Mouse (Mus musculus) hindbrain, embryonic 16.5 days (tissue): ENCODE measurements around the gene Ncoa5. TPM values are rescaled to one million over a fixed set of nuclear protein-coding genes. Genes with fewer than 3 reads are reported as not detected.

Experiments used
- ATAC-seq: fragments of 200-750 bp; cut with Nextera tagmentation; 2 replicates; pipeline ENCODE4 v1.8.0; 2017; ENCODE audit warnings: moderate TSS enrichment, moderate library complexity
- H3K27ac ChIP-seq: fragments of 300-500 bp; sonication (generic); 2 replicates; pipeline ENCODE4 v1.5.1; 2014; ENCODE audit warnings: low read depth, mild to moderate bottlenecking, control low read depth, low read length, moderate library complexity
- H3K27me3 ChIP-seq: fragments of 300-500 bp; sonication (generic); replicated peaks from 2 replicates; pipeline ENCODE4 v1.6.1; 2014; ENCODE audit warnings: low read length; ENCODE audit not compliant: control insufficient read depth, insufficient read depth
- H3K36me3 ChIP-seq: fragments of 300-500 bp; sonication (generic); 2 replicates; pipeline ENCODE4 v1.6.1; 2014; ENCODE audit warnings: mild to moderate bottlenecking, low read length, moderate library complexity, mixed read lengths; ENCODE audit not compliant: control insufficient read depth, insufficient read depth
- H3K4me1 ChIP-seq: fragments of 300-500 bp; sonication (generic); 2 replicates; pipeline ENCODE4 v1.6.1; 2014; ENCODE audit warnings: low read depth, low read length; ENCODE audit not compliant: control insufficient read depth, insufficient read depth
- H3K4me2 ChIP-seq: fragments of 300-500 bp; sonication (generic); 2 replicates; pipeline ENCODE4 v1.6.1; 2014; ENCODE audit warnings: mild to moderate bottlenecking, low read length, control low read depth, moderate library complexity
- H3K4me3 ChIP-seq: fragments of 300-500 bp; sonication (generic); 2 replicates; pipeline ENCODE4 v1.5.1; 2014; ENCODE audit warnings: mild to moderate bottlenecking, low read length, control low read depth, moderate library complexity
- H3K9ac ChIP-seq: fragments of 300-500 bp; sonication (generic); 2 replicates; pipeline ENCODE4 v1.6.1; 2014; ENCODE audit warnings: low read depth, mild to moderate bottlenecking, control low read depth, low read length, moderate library complexity
- H3K9me3 ChIP-seq: fragments of 300-500 bp; sonication (generic); 2 replicates; pipeline ENCODE4 v1.6.1; 2014; ENCODE audit warnings: mild to moderate bottlenecking, low read length, moderate library complexity; ENCODE audit not compliant: control insufficient read depth
- WGBS: fragments of 180-500 bp; shearing (Covaris S2); extraction: QIAGEN DNeasy Blood & Tissue Kit; methylation state at CpG from one replicate; pipeline ENCODE4 v1.1.7; 2014; 5-methylcytosine and 5-hydroxymethylcytosine counted together
- polyA plus RNA-seq: library from polyadenylated mRNA; unstranded; fragments of >200 nt; fragmentation: Nextera tagmentation; extraction: Ambion mirVana; gene quantifications from 2 replicates; pipeline ENCODE4 v1.2.1, GENCODE M21; 2015

The Ncoa5 gene
- polyA plus RNA-seq, 1 experiment from 2014 or later = 83.8 TPM

DNA sequence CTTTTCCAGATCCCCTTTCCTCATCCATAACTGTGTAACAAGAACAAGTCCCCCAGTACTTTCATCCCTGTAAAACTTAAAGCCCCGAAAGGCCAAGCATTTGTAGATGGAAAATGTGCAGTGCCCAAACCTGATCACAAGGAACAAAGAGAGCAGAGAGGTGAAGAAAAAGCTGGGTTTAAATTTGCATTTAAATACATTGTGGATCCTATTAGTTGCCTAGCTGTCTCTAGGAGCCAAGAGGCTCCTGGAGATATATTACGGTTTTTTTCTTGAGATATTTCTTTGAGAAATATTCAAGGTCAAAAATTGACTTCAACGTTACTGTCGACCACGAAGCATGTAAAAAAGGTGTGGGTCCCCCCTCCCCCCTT lies 378 bp upstream of the Ncoa5 start:
- Histone ChIP-seq H3K4me1 (peaks cover 30% of the 10 kb centered on the region), H3K27ac (peak overlapping the region; percentile 79), H3K9ac (peak overlapping the region; percentile 43; the same call in 1 of the 2 replicates), H3K27me3 (no peaks in the 10 kb centered on the region), H3K36me3 (no peaks in the 10 kb centered on the region), H3K4me3 (peak overlapping the region; percentile 93), H3K4me2 (peak overlapping the region; percentile 51), H3K9me3 (no peaks in the 10 kb centered on the region)
- ATAC-seq = no peak; the same call in 1 of the 2 replicates
- 9% methylated on average over 5 of the region's 5 CpGs for WGBS

DNA sequence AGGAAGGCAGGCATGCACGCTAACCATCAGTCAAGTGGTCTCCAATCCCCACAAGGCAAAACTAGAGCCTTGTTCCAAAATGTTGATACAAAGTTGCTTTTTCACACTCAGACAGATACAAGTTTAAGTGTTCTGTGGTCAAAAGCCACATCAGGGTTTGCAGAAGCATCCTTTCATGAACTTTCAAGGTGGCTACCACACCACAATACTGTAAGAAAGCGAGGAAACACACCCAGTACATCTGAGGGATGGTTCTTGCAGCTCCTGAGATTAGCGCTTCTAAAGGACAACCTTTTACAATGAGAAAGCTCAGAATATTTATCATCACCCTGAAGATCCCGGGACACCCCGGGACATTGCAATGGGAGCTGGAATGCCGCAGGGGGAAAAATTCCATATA lies 1.4 kb downstream of the Ncoa5 start:
- peak overlapping the region; percentile 93 for H3K4me3 ChIP-seq
- no peak for ATAC-seq
- H3K9me3 ChIP-seq = no peaks in the 10 kb centered on the region
- peak overlapping the region; percentile 98 for H3K9ac ChIP-seq
- WGBS = 30% methylated on average over 6 of the region's 6 CpGs
- H3K27ac ChIP-seq = no peak overlapping the region
- H3K4me2 ChIP-seq = peak overlapping the region; percentile 92
- H3K36me3 ChIP-seq = no peaks in the 10 kb centered on the region
- no peaks in the 10 kb centered on the region for H3K27me3 ChIP-seq
- peaks cover 30% of the 10 kb centered on the region for H3K4me1 ChIP-seq

DNA sequence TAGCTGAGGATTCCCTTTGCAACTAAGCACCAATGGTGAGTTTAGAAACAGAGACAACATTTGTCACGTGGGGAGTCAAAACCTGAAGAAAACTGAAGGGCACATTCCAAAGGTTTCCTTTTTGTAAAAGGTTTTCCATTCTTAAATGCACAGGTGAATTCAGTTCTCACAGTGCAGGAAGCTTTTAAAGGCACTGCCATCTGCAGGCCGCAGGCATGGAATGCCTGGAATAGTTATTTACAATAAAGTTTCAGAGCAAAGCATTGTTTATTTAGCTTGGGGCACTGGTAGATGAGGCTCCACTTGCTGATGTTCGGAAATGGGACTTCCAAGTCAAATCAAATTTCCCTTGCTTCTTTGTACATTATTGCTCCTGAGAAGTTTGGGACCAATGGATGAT lies 2.1 kb downstream of the Ncoa5 start:
- 39% methylated on average over 3 of the region's 3 CpGs for WGBS
- Histone ChIP-seq H3K27me3 (no peaks in the 10 kb centered on the region), H3K4me2 (peak overlapping the region; percentile 92), H3K27ac (no peak overlapping the region), H3K9ac (no peak overlapping the region), H3K9me3 (no peaks in the 10 kb centered on the region), H3K36me3 (no peaks in the 10 kb centered on the region), H3K4me3 (no peak overlapping the region), H3K4me1 (peaks cover 30% of the 10 kb centered on the region)
- no peak for ATAC-seq

DNA sequence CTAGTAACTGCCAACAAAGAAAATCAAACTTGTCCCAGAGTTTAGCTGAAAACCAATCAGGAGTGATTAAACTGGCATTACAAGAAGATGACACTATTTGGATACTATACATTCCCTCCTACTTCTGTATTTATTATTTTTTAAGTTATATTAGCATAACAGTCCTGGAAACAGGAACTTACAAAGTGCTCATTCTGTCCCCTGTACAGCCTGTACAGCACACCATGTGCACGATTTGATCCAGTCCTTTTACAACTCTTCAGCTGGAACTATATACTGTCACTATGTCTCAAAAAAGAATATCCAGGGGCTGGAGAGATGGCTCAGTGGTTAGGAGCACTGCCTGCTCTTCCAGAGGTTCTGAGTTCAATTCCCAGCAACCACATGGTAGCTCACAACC lies 7.5 kb downstream of the Ncoa5 start:
- H3K27ac ChIP-seq = no peak overlapping the region
- no peaks in the 10 kb centered on the region for H3K9me3 ChIP-seq
- 74% methylated on average over 1 of the region's 1 CpGs for WGBS
- H3K36me3 ChIP-seq = no peaks in the 10 kb centered on the region
- peaks cover 10% of the 10 kb centered on the region for H3K4me1 ChIP-seq
- H3K9ac ChIP-seq = no peak overlapping the region
- H3K4me2 ChIP-seq = no peak overlapping the region
- ATAC-seq = no peak
- no peaks in the 10 kb centered on the region for H3K27me3 ChIP-seq
- H3K4me3 ChIP-seq = no peak overlapping the region

DNA sequence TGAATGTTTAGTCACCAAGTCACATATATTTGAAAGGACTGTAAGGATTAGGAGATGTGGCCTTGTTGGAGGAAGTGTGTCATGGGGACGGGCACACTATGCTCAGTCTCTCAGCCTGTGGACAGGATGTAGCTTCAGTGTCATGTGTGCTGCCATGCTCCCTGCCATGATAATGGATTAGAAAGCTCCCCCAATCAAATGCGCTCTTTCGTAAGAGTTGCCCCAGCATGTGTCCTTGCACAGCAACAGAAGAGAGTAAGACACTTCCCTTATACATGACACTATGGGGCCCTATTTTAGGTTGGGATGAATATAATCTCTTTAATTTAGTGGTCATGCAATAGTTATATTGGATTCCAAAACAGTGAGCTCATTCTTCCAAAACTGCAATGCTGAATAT lies 14.2 kb downstream of the Ncoa5 start:
- Histone ChIP-seq H3K9ac (no peak overlapping the region), H3K4me1 (no peaks in the 10 kb centered on the region), H3K4me2 (no peak overlapping the region), H3K4me3 (no peak overlapping the region), H3K9me3 (no peaks in the 10 kb centered on the region), H3K27me3 (no peaks in the 10 kb centered on the region), H3K27ac (no peak overlapping the region), H3K36me3 (no peaks in the 10 kb centered on the region; the same call in 1 of the 2 replicates)
- WGBS = 73% methylated on average over 3 of the region's 3 CpGs
- no peak for ATAC-seq

DNA sequence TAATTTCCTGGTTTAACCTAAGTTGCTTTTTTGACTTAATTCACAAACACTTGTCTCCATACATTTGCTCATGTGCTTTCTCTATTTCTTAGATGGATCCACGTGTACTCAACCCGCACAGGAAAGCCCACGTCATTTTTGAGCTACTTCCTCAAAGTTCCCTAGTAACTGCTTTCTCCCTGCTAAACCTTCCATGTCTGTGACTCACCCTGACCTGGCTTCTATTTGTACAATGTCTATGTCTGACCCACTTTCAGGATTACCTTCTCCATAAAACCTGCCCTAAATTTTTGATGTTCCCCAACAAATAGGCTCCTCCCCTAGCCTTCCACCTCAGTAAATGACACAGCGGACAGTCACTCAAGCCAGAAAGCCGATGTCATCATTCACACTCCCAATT lies 19.7 kb downstream of the Ncoa5 start:
- 92% methylated on average over 5 of the region's 5 CpGs for WGBS
- Histone ChIP-seq H3K4me2 (no peak overlapping the region), H3K9ac (no peak overlapping the region), H3K27me3 (no peaks in the 10 kb centered on the region), H3K4me1 (no peaks in the 10 kb centered on the region), H3K36me3 (peaks cover 25% of the 10 kb centered on the region), H3K9me3 (no peaks in the 10 kb centered on the region), H3K4me3 (no peak overlapping the region), H3K27ac (no peak overlapping the region)
- no peak for ATAC-seq

DNA sequence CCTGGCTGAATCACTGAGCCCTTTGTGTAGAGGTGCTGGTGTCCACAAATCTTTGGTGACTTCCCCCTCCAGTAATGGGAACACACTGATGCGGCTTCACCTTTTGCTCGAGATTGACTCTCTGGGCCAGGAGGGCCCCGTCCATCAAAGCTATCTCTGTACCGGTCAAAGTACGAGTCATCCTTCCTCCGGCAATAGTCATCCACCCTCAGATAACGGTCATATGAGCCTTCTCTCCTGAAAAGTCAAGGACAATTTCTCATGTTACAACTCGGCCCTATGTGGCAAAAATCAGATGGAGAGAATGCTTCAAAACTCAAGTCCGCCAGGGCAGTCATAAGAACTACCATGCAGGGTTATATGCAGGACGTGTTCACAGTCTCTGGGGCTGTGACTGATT lies 24.3 kb downstream of the Ncoa5 start:
- Histone ChIP-seq H3K9me3 (no peaks in the 10 kb centered on the region), H3K4me2 (no peak overlapping the region), H3K27ac (no peak overlapping the region), H3K27me3 (no peaks in the 10 kb centered on the region), H3K9ac (no peak overlapping the region), H3K4me3 (no peak overlapping the region), H3K36me3 (peaks cover 60% of the 10 kb centered on the region), H3K4me1 (no peaks in the 10 kb centered on the region)
- no peak for ATAC-seq
- WGBS = 92% methylated on average over 10 of the region's 10 CpGs

DNA sequence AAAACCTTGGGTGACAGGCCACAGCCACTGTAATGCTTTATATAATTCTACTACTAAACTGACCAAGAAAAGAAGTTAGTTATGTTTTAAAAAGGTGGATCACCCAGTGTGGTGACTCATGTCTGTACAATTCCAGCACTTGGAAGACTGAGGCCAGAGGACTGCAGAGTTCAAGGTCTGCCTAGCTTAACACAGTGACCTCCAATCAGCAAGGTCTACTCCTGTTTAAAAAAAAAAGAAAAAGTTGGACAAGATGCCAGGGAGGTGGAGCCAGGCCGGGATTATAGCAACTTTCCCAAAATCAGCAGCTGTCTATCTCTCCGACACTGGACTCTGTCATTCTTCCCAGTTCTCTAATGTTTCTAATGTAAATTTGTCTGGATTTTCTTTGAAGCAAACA lies 25.1 kb downstream of the Ncoa5 start:
- no peak overlapping the region for H3K27ac ChIP-seq
- H3K9me3 ChIP-seq = no peaks in the 10 kb centered on the region
- H3K4me2 ChIP-seq = no peak overlapping the region
- no peaks in the 10 kb centered on the region for H3K4me1 ChIP-seq
- H3K36me3 ChIP-seq = peaks cover 66% of the 10 kb centered on the region
- H3K9ac ChIP-seq = no peak overlapping the region
- WGBS = 85% methylated on average over 2 of the region's 2 CpGs
- ATAC-seq = no peak
- H3K27me3 ChIP-seq = no peaks in the 10 kb centered on the region
- no peak overlapping the region for H3K4me3 ChIP-seq

DNA sequence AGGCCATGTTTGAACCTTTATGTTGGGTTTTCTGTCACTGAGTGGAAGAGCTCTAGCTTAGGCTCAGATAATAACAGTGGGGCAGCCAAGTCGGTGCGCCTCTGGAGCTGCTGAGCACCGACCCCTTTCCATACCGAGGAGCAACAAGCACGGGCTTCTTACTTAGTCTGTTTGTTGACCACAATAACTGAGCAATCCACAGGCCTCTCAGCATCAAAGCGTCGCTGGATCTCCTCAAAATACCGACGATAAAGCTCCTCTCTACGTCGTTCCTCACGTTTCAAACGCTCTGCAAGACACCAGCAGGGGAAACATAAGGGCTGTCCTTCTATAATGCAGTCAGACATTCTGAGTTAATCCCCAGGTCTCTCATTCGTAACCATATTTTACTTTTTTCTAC lies 25.5 kb downstream of the Ncoa5 start:
- Histone ChIP-seq H3K27me3 (no peaks in the 10 kb centered on the region), H3K4me1 (no peaks in the 10 kb centered on the region), H3K36me3 (peaks cover 66% of the 10 kb centered on the region), H3K9ac (no peak overlapping the region), H3K9me3 (no peaks in the 10 kb centered on the region), H3K27ac (no peak overlapping the region), H3K4me3 (no peak overlapping the region), H3K4me2 (no peak overlapping the region)
- 97% methylated on average over 14 of the region's 14 CpGs for WGBS
- ATAC-seq = no peak

DNA sequence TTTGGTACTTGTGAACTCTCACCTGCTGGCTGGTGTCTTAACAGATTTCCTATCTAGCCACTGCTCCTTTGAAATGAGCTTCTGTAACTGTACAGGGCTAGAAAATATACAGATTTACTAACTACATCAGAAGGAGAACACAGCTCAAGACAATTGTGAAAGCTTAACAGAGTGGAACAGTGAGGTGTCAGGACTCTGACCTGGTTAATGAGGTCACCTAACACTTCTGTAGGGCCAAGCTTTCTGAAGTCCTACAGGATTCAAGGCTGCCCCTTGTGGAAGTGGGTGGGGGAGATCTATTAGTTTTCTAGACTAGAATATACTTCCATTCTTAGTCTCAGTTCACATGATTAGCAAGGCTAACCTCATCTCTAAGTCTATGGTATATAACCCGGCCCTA lies 26.7 kb downstream of the Ncoa5 start:
- Histone ChIP-seq H3K4me3 (no peak overlapping the region), H3K4me1 (no peaks in the 10 kb centered on the region), H3K27ac (no peak overlapping the region), H3K9ac (no peak overlapping the region), H3K36me3 (peaks cover 76% of the 10 kb centered on the region), H3K9me3 (no peaks in the 10 kb centered on the region), H3K27me3 (no peaks in the 10 kb centered on the region), H3K4me2 (no peak overlapping the region)
- ATAC-seq = no peak
- 100% methylated on average over 1 of the region's 1 CpGs for WGBS
